Mouse (Mus musculus) kidney, adult 10 weeks (tissue): ENCODE data around the gene Nat8l. TPM values are rescaled to one million over a fixed set of nuclear protein-coding genes. Genes with fewer than 3 reads are reported as not detected.

Source experiments
- polyA plus RNA-seq: library from polyadenylated mRNA; stranded (reverse); fragments of 350-450 nt; fragmentation: Illumina TruSeq; extraction: RNeasy Lipid Tissue Mini Kit (QIAGEN cat#74804); gene quantifications from one replicate; pipeline ENCODE4 v1.2.3, GENCODE M21; 2014; ENCODE audit warnings: low read depth, low replicate concordance

The Nat8l gene
- not detected for polyA plus RNA-seq

GRCm38 (mm10) chr5:33995843-33996693 lies at the start of gene Nat8l:
Gene Nat8l (plus strand): TSS chr5:33995984.

GRCm38 (mm10) chr5:33983309-33984121 lies 12.3 kb upstream of the Nat8l start, which contains the start of gene Gm1673:
Gene Gm1673 (plus strand): TSS chr5:33983433.

Other genes with a start within 250 kb of the Nat8l start
- 17.5 TPM for gene Letm1, start 213.2 kb upstream of the Nat8l start, polyA plus RNA-seq
- gene Nsd2, start 175.3 kb upstream of the Nat8l start, polyA plus RNA-seq = 39.2 TPM
- 2.2 TPM for gene Nelfa, start 59.6 kb upstream of the Nat8l start, polyA plus RNA-seq
- gene Gm1673, start 12.6 kb upstream of the Nat8l start, polyA plus RNA-seq = not detected
- gene Poln, start 173.5 kb downstream of the Nat8l start, polyA plus RNA-seq = 0.16 TPM
- 17.9 TPM for gene Haus3, start 173.5 kb downstream of the Nat8l start, polyA plus RNA-seq
- 8.2 TPM for gene Mxd4, start 191.7 kb downstream of the Nat8l start, polyA plus RNA-seq